Mouse (Mus musculus) thymus, adult 18-20 months (tissue): ENCODE results near the gene Scyl3.

Source experiments
- DNase-seq, 2 experiments: peaks; one replicate each; pipeline ENCODE4 v3.0.0; 2022; ENCODE audit warnings: mixed read lengths in 2 of 2

The Scyl3 gene

DNA sequence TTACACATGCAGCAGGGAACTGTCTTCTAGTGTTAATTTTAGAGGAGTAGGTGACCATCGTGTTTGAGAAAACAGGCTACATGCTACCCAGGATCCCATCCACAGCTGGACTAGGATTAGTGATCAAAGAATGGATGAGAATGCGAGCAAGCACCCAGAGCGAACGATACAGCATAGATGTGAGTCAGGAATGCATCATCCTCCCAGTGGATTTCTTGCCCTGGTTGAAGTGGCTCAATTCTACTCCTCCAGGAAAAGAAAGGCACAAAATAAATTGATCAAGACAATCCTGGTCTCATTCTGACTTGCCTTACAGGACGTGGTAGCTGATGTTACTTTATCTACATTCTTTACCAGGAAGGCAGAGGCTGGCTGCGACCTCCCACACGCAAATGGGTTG lies at the start of gene Scyl3:
TSS of gene Scyl3 (plus strand) at position 255 of the 400 bp plus-strand sequence.
- DNase-seq: no peak

DNA sequence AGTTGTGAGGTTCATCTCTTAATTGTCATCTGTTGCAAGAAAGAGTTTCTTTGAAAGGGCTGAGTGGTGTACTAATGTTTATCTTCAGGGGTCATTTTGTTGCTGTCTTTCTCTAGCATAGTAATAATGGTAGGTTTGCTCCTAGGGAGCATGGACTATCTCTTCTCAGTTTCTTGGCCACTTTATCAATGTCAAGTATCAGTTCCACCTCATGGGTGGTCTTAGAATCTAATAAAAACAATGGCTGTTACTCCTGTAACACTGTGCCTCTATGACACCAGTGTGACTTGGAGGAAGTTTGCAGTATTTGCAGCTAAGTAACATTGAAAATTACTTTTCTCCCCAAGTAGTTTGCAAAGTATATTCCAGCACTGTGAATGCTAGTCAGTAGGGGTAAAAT lies 39.3 kb upstream of the Scyl3 start:
- no peak for DNase-seq

DNA sequence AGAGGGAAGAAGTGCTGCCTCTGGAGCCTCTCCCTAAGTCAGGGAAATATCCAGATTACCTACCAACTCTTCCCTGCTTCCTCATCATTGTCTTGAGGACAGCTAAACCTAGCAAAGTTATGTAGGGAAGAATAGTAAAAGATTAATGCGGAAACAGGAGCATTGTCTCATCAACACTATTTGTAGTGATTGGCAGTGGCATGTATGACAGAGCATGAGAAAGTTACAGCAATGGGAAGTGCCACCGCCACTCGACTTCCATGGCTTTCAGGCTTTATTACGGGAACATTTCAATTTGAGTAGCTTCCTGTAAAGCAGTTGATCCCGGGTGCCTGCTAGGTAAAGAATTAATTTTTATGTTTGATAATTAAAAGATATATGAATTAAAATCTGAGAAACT lies 35.6 kb upstream of the Scyl3 start:
- no peak for DNase-seq

DNA sequence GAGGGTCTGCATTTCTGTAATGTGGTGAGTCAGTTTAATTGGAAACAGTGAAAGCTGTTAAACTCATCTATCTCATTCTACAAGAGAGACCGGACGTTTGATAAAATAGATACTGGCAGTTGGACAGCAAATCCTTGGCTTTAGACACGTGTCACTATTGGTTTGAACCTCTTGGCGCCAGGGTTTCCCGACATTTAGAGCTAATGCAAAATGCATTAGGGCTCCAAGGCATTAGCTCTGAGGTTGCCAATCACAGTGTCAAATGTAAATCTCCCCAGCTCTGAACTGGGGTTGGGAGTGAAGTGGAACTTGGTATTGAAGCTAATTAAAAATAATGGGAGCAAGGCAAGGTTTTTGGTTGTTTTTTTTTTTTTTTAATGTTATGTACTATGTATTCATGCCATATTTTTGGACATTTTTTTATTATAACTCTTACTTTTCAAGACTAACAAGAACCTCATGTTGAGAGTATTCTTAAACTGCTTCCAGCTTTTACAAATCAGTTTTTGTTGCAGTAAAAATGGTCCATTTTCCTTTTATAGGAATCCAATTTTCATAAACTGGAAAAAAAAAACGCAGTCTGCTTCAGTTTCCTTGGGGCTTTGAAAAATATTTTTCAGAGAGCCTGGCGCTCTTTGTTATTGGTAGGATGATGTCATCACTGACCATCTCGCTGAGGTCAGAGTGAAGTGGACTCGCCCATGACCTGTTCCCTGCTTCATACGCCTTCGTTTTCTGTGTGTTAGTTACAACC lies 34.9 kb upstream of the Scyl3 start:
- no peak for DNase-seq

DNA sequence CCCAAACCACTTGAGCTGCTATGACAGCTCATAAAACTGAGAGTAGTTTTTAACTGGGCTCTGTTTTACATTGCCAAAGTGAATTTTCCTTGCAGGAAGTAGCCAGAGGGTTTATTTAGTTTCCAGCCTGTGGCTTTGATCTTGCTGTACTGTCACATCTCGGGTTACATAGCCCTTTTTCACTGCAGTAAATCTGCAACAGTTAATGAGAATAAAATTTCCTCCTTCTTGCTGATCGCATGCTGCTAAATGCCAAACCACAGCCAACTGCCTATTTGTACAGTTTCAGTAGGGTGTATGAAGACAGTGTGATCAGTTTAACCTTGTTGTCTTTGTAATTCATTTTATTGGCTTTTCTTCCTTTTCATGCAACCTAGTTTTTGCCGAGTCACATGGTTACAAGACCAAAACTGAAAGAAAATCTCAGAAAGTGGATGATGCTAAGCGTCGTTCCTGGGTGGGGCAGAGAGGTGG lies 30.6 kb upstream of the Scyl3 start:
- DNase-seq: no peak

DNA sequence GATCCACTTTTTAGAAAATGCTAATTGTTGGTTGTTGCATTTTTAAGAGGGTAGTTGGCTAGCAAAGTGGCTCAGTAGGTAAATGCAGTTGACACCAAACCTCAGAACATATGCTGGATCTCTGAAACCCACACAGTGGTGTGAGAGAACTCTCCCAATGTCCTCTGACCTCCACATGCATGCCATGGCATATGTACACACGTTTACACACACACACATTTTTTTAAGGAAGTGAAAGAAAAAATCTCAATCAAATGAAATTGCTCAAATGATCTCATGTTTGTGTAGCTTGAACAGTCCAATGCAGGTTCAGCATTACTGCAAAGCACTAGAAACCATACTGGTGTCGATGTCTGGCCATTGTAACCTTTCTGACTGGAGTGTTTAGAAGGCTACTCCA lies 29.3 kb upstream of the Scyl3 start:
- no peak for DNase-seq

DNA sequence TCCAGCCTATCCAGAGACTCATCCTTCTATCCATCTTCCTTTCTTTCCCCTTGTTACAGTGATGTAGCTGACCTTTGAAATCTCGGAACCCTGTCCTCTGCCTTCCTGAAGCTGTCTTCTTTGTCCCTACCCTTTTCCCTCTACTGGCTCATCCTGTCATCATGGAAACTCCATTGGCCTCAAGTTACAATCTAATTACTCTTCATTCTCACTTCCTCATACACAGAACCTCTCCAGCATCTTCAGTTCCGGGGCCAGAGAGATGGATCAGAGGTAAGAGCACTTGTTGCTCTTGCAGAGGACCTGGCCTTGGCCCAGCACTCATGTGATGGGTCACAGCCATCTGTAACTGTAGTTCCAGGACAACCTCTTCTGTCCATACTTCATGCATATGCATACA lies 28.7 kb upstream of the Scyl3 start:
- DNase-seq: no peak

DNA sequence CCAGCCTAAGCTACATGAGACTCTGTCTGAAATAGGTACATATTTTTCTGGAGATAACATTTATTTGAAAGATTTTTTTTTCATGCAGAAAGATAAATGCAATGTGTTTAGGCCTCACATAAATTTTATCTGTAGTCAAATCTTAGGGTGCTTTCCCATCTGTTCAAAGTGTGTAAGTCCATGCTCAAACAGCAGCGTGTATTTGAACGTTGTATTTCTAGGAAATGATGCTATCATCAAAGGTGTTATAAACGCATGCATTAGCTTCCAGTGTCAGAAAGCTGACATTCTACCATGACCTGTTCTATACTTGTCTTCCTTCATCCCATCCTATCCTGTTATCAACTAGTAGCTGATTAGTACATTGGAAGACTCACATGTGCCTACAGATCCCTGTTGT lies 25.5 kb upstream of the Scyl3 start:
- no peak for DNase-seq

DNA sequence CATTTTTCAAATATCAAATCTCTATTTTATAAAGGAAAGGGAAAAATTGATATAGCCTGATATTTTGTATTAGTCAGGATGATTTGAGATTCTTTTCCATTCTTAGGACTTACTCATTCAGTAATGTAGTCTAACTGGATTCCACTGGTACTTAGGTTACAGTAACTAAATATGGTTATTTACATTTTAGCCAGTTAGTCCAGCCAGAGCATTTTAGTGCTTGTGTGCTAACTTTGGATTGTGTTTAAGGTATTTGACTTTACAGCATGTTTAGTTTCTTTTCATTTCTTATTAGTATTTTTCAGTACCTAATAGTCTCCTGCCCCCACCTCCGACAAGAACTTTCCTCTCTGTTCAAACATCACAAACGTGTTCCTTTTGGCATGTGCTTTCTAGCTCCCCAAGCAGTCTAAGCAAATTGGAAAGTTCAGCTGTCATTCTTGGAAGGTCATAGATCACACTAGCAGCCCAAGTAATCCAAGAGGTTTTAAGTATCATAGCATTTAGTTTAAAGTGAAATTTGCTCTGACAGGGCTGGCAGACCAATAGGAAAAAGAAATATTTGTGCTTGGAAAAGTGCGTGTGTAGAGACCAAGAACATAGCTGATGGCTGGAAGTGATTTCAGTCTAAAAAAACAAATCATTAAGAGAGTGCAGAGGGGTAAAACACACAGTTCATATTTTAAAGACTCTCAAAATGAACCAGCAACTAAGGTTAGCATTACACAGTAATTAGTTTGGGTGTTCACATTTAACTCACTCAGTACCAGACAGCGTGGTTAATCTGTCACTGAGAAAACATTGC lies 21.7 kb upstream of the Scyl3 start:
- no peak for DNase-seq

DNA sequence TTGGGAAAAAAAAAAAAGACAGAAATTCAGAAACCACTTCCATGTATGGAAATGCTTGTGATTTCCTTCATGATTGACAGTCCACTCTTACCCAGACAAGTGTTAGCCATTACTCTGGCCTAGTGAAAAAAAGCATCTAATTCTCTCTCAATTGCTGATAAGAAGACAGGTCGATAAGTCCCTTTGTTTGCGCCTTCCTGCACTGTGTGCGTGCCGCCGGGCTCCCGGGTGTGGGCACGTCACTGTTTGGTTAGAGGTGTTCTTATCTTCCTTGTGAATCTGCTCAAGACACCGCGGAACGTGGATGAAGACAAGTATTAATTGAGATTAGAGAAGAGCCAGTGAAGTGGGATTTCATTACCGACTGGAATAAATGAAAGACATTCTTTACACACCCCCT lies 20.5 kb upstream of the Scyl3 start:
- DNase-seq: no peak

DNA sequence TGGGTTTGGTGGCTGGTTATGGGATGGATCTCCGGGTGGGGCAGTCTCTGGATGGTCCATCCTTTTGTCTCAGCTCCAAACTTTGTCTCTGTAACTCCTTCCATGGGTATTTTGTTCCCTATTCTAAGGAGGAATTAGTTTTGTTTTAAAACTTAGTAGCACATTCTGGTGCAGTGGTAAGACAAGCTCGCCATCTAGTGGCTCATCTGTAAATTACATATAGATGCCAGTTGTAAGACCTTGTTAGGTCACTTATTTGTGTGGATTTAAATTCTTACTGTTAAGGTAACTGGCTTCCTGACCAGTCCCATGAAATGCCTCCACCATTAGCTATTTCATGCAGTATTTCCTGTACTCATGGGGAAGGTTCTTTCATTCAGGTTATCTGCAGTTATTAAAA lies 18.6 kb upstream of the Scyl3 start:
- no peak for DNase-seq

DNA sequence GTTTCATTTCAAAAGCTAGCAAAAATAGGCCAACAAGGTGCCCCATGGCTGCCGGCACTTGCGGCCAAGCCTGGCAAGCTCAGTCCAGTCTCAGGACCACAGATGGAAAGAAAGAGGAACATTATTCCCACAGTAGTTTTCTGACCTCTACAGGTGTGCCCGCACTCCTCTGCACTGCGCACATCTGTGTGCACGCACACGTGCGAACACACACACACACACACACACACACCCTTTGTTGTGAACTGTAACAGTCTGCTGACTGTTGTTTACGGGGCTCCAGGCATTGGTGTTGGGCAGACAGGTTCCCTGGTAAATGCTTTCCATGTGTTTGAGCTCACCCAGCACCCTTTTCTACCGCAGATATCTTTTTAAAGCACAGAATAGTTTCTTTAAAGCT lies 18.1 kb upstream of the Scyl3 start:
- DNase-seq: no peak

DNA sequence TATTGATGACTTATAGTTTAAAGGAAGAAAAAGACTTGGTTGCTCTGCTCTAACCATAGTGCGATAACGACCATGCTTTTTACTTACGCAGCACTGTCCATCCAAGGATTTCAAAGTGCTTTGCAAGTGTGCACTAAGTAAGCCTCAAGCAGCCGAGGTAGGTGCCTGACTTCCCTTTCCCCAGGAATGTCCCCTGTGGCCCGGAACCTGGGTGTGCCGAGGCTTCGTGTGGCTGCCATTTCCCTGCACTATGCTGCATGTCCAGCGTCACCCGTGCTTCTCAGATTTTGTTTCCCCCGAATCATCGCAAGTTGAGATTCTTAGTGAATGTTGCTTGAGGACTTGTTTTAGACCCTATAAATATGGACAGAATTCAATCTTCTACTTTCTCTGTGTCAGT lies 16.9 kb upstream of the Scyl3 start:
- DNase-seq: no peak

DNA sequence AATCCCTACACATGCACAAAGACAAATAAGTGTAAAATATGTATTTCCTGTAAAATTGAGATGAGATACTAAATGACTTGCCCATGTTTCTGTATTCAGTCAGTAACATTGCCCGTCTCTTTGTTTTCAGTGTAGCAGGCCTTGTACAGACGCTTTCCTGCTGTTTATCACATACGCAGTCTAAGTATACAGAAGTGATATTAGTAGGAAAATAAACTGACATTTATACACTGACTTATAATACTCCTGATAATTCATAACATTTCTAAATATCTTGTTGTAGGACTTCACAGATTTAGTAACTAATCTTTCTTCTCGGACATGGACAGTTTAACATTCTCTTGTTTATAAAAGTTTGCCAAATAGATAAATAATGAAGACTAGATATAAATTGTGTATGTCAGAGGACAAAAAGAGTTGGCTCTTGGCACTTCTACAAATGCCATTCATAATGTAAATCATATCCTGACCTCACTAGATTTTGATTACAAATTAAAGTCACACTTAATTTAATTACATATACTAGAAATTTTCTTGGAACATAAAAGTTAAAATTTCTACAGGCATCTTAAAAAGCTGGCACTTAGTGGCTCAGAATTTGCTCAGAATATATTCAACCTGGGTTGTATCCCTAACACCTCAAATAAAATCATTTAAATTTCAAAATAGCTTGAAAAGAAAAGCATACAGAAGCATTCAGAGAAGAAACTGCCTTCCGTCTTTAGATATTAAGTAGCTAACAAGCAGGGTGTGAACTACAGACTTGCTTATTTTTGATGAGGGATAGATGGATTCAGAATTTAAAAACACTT lies 11.3 kb upstream of the Scyl3 start:
- no peak for DNase-seq

DNA sequence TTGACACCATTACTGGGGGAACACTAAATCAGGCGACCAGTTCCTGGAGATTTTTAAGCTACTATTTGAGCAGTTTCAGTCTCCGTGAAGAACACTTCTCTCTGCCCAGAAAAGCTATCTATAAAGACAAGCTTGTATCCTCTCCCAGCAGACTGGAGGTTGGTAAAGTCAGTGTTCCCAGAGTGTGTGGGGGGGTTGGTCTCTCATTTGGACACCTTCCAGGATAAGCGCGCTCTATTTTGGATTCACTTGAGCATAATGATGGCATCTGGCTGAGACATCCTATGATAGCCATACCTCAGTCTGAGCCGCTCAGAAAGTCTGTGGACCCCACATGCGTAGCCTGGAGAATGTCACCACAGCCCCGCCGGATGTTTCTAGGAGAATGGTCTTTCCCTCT lies 4.8 kb upstream of the Scyl3 start:
- DNase-seq: no peak

DNA sequence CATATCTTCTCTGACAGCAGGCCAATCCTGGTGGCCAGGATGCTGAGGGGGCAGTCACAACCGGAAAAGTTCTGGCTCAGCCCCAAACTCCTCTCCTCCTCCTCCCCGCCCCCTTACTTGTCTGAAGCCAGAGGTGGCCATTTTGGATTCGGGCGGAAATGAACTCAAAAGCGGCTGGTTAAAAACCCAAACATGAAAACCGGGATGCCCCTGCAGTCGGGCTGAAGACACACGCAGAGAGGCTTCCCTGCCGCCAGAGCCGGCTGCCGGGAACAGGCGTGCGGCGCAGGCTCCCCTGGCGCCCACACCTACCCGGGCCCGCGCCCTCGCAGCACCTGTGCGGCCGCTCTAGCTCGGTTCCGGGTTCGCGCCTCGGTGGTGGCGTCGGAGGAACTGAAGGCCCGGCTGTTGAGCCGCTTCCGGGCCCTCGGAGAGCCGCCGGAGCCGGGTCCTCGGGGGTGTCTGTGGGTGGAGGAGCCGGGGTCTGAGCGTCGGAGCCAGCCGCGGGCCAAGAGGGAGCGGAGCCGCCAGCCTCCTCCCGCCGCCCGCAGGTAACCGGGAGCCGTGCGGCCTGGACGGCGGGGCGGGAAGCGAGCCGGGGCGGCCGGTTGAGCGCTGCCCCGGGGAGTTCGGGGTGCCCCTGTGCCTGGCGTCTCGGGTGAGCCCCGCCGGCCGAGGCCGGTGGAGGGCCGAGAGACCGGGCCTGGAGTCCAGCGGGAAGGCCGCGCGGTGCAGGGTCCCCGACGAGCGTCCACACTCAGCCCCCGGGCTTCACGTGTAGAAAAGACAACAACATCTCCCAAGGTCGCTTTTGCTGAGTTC lies 947 bp downstream of the Scyl3 start:
- peak; percentile 81 to 83 for DNase-seq

DNA sequence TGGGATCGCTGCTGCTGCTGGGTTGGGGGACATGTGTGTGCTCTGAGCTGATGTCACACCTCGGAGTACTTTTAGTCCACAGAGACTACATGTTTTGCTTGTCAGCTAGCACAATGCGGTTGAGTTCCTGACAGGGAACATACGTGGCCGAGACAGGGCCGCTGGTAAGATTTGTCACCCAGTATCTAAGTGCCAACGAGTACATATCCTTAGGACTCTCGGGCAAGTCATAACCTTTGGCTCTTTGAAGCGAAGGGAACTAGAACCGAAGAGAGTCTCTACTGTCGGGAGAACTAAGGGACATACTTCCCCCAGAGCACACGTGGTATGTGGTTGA lies 1.5 kb downstream of the Scyl3 start:
- DNase-seq: no peak

DNA sequence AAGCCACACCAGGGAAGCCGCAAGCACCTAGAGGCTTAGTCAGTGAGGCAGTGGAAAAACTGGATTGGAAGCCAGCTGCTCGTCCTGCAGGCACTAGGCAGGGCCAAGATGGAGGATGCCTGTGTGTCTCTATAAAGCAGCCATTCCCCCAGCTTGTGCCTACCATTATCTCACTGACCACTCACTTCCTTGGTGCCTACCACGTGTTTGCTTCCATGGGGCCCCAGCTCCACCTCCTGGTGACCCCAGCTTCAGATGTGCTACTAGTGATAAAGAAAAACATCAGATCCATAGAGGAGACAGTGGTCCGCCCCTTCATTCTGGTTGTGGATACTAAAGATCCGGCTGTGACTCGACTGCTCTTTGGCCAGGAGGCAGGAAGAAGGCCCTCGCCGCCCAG lies 2.9 kb downstream of the Scyl3 start:
- no peak for DNase-seq

DNA sequence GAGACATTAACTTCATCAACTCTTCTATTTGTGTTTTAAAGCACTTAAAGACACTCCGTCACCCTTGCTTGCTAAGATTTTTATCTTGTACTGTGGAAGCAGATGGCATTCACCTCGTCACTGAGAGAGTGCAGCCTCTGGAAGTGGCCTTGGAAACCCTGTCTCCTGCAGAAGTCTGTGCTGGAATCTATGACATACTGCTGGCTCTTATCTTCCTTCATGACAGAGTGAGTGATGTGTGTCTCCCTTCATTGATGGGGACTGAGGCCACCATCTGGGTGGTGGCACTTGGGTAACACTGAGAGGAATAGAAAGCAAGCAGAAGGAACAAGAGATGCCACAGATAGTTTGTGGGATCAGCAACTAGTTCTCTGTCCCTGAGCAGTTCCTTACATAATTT lies 5.7 kb downstream of the Scyl3 start:
- no peak for DNase-seq

DNA sequence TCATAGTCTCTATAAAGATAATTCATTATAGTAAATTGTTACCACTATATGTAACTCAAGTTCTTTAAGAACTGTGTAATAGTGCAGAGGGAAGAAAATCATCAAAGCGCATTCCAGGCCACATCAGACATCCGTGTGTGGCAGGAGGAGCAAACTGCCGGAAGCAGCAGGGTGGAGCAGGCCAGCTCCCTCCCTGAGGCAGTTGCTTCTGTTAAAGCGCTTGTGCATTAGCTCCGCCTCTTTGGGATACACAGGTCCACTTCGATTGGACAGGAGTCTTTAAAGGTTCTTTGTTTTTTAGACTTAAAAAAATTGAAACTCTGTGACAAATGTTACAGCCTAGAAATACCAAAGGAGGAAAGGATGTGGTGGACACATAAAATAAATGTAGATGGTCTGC lies 13.2 kb downstream of the Scyl3 start:
- DNase-seq: no peak

DNA sequence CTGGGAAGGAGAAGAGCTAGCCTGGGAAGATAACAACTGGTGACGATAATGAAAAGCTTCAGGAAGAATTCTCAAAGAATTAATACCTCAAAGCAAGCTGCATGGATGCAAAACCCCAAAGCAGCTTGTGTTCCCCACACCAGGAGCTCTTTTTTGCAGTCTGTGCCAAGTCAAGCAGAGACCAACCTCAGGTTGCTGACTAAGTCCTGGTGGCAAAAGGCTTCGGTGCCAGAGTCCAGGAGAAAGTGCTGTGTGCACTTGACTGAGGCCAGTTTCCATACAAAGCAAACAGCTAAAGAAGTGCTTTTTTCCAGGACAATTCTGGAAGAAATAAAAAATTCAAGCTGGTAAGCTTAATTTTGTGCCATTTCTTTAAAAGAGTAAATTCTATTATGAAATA lies 24.5 kb downstream of the Scyl3 start:
- no peak for DNase-seq

DNA sequence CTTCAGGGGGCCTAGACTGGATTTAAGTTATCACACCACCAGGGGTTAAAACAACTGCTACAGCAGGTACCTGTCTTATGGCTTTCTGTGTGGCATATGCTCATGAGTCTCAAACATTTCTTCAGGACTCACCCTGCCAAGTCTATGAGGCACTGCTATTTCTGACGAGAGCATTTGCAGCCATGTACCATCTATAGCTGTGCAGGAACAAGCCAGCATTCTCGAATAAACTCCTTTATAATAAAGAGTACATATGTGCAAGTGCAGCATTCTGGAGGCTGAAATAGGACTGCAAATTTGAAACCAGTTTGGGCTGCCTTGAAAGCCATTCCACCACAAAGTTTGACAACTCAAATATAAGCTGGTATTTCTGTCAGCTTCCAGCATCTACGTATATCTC lies 29.1 kb downstream of the Scyl3 start:
- DNase-seq: no peak
